Mouse (Mus musculus): ENCODE data around the gene Bsph1.
"Not testable (repeated sequence)": the region's sequence is repeated elsewhere in the genome, so short reads cannot be mapped to it uniquely, and the experiment has no call there.

Bsph1 gene

GRCm38 (mm10) chr7:13450541-13450940 is at the start of gene Bsph1:
Gene Bsph1, plus strand, starts transcription at chr7:13450841.
- POLR2A ChIA-PET, result not testable (repeated sequence)
- CTCF ChIA-PET, result interaction anchor here in 1 of 4 experiments (0.7 kb wide), 1 partner anchor 10 kb away, joined by 5 read pairs; no protein-coding TSS in a partner anchor

GRCm38 (mm10) chr7:13511539-13511938 is 60.9 kb downstream of the Bsph1 start:
- POLR2A ChIA-PET, result interaction anchor here in 1 of 4 experiments (1.1 kb wide), 1 partner anchor 562 kb away, joined by 3 read pairs; no protein-coding TSS in a partner anchor

More at GRCm38 (mm10) chr7:13511539-13511938, 60.9 kb downstream of the Bsph1 start:
- CTCF ChIA-PET, result interaction anchor here (0.7 to 1.4 kb wide), 10 partner anchors 22 to 458 kb away, joined by 3 to 10 read pairs (median 4); no protein-coding TSS in a partner anchor

Data from embryonic stem cell, embryonic (primary cell).